19 mouse cellular contexts compared by ENCODE assay signal in the genomic region with DNA sequence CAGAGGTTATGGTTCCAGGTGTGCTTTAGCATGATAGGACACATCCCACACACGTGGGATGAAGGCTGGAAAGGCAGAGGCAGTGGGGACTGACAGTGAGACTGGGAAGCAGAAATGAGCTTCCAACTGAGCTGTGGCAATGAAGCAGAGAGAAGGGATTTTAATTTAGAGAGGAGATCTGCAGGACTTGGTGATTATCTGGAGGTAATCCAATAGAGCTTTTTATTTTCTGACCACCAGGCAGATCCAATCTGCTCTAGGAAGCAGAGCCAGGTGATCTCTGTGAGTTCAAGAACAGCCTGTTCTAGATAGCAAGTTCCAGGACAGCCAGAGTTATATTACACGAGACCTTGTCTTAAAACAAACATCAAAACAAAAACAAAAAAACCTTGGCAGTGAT.
"Had no signal": no experiment of that assay in that cellular context is flagged by ENCODE, and none has a peak within 500 bp of the region (broad histone marks: within the 10 kb centered on the region; RNA-seq: fewer than 3 reads in every experiment).

No protein-coding gene starts in this region.

- H3K9me3 ChIP-seq: limb, embryonic 12.5 days; limb, embryonic 15.5 days; midbrain, embryonic 12.5 days; midbrain, embryonic 15.5 days; neural tube, embryonic 12.5 days; neural tube, embryonic 15.5 days had no signal

- H3K4me1 ChIP-seq: limb, embryonic 12.5 days; limb, embryonic 15.5 days; midbrain, embryonic 12.5 days; neural tube, embryonic 12.5 days had no signal

- H3K36me3 ChIP-seq: limb, embryonic 12.5 days; limb, embryonic 15.5 days; midbrain, embryonic 12.5 days; midbrain, embryonic 15.5 days; neural tube, embryonic 12.5 days; neural tube, embryonic 15.5 days had no signal

- H3K27me3 ChIP-seq: limb, embryonic 12.5 days; limb, embryonic 15.5 days; midbrain, embryonic 12.5 days; midbrain, embryonic 15.5 days; neural tube, embryonic 12.5 days; neural tube, embryonic 15.5 days had no signal

- H3K4me3 ChIP-seq: limb, embryonic 12.5 days; limb, embryonic 15.5 days; midbrain, embryonic 12.5 days; midbrain, embryonic 15.5 days; neural tube, embryonic 12.5 days; neural tube, embryonic 15.5 days had no signal

- DNase-seq: kidney, postnatal 25 days; left cerebral cortex, postnatal 4 days; liver, postnatal 0 days; lung, embryonic 14.5 days; right cerebral cortex, adult 18-20 months; right cerebral cortex, postnatal 14 days; right cerebral cortex, postnatal 4 days; thymus, adult 2 months; thymus, postnatal 14 days; thymus, postnatal 4 days had no signal

- H3K27ac ChIP-seq: limb, embryonic 12.5 days; limb, embryonic 15.5 days; liver, embryonic 14.5 days; macrophage; midbrain, embryonic 12.5 days; midbrain, embryonic 15.5 days; neural tube, embryonic 12.5 days; neural tube, embryonic 15.5 days; stomach, postnatal 0 days had no signal
